In the genomic region with DNA sequence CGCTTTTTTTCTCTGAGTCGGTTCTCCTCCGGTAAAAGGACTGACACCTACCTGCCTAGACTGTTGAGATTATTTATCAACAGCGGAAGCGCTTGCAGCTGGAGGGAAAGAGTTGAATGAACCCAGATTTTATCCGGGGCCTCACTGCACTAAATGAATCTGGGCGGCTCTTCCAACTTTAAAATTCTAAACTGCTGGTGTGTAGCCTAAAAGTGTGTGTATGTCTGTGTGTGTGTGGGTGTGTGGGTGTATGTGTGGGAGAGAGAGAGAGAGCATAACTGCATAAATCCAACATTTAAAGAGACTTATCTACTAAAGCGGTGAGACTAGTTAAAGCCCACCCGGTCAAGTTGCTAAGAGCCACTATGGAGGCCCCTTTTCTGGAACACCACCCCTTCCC, we compare ENCODE assay signal across 8 mouse cellular contexts. TPM values are rescaled to one million over a fixed set of nuclear protein-coding genes. Genes with fewer than 3 reads are reported as not detected.
DNase-seq lines count a peak whose midpoint lies in the region; ATAC-seq and TF ChIP-seq lines count a peak whose summit lies in the region.

No protein-coding gene starts in this region.

- intact Hi-C loops in left cerebral cortex, postnatal 4 days (cut with DNase I): no loop called here

- H3K4me1 ChIP-seq in kidney, adult 2 months (ENCODE audit: control insufficient read depth, insufficient read depth, low read length): peaks cover 2% of the 10 kb centered on the region; the same call in 1 of the 2 replicates
- H3K4me1 ChIP-seq in G1E (ENCODE audit: insufficient read depth, low read depth, low read length): peaks cover 27% of the 10 kb centered on the region
- peaks cover 21% of the 10 kb centered on the region for H3K4me1 ChIP-seq in forebrain, embryonic 16.5 days (replicated peaks; ENCODE audit: control insufficient read depth, insufficient read depth, low read length)

- no peak for DNase-seq in kidney, adult 2 months
- DNase-seq in kidney, postnatal 10 days: no peak
- DNase-seq in G1E (ENCODE audit: low spot score): no peak
- DNase-seq in lung, postnatal 10 days: peak; percentile 5
- no peak for DNase-seq in ovary, postnatal 36 days (ENCODE audit: low spot score)
- no peak for DNase-seq in left cerebral cortex, postnatal 4 days

- no peaks in the 10 kb centered on the region for H3K36me3 ChIP-seq in kidney, adult 2 months (ENCODE audit: control insufficient read depth, insufficient read depth, low read length)
- H3K36me3 ChIP-seq in G1E (replicated peaks): peaks cover 8% of the 10 kb centered on the region
- no peaks in the 10 kb centered on the region for H3K36me3 ChIP-seq in forebrain, embryonic 16.5 days (ENCODE audit: control insufficient read depth, insufficient read depth)

- H3K4me3 ChIP-seq in kidney, adult 2 months (ENCODE audit: insufficient read depth, low read depth, low read length): peak overlapping the region; percentile 67
- peak overlapping the region; percentile 89 for H3K4me3 ChIP-seq in G1E (ENCODE audit: low read depth, low read length)
- peak overlapping the region; percentile 65 for H3K4me3 ChIP-seq in forebrain, embryonic 16.5 days (replicated peaks; ENCODE audit: low read length)

- 22% methylated on average over 9 of the region's 9 CpGs for WGBS in kidney, adult 2 months
- 23% methylated on average over 9 of the region's 9 CpGs for WGBS in forebrain, embryonic 16.5 days

- ATAC-seq in G1E (ENCODE audit: extremely low read depth, insufficient number of reproducible peaks, low FRiP score, poor library complexity, severe bottlenecking): no peak
- no peak; the same call in 1 of the 2 replicates for ATAC-seq in forebrain, embryonic 16.5 days
- ATAC-seq in megakaryocyte progenitor cell, adult 5-6 weeks (replicated peaks; ENCODE audit: poor library complexity): no peak

- H3K4me2 ChIP-seq in forebrain, embryonic 16.5 days (ENCODE audit: low read length): peak overlapping the region; percentile 74

- H3K27me3 ChIP-seq in kidney, adult 2 months (replicated peaks; ENCODE audit: control insufficient read depth, insufficient read depth, low read length): no peaks in the 10 kb centered on the region
- no peaks in the 10 kb centered on the region; the same call in none of the 2 replicates for H3K27me3 ChIP-seq in G1E (ENCODE audit: insufficient read depth, low read length)
- H3K27me3 ChIP-seq in forebrain, embryonic 16.5 days (replicated peaks; ENCODE audit: control insufficient read depth, insufficient read depth, low read length): no peaks in the 10 kb centered on the region

- peak overlapping the region; percentile 74 for H3K9ac ChIP-seq in forebrain, embryonic 16.5 days (replicated peaks; ENCODE audit: low read depth, low read length)

- no peak for TF ChIP-seq CTCF in kidney, adult 2 months (conservative IDR thresholded peaks at IDR 0.05; ENCODE audit: insufficient read depth, insufficient read length, low read depth, low read length)
- no peak for TF ChIP-seq CTCF in G1E (IDR thresholded peaks at IDR 0.05; ENCODE audit: low read depth, low read length)

- no peak for TF ChIP-seq POLR2A in kidney, adult 2 months (IDR thresholded peaks at IDR 0.05; ENCODE audit: low read depth, low read length)

- no peaks in the 10 kb centered on the region for H3K9me3 ChIP-seq in G1E (replicated peaks)
- H3K9me3 ChIP-seq in forebrain, embryonic 16.5 days (ENCODE audit: control insufficient read depth, low read length): no peaks in the 10 kb centered on the region

- H3K27ac ChIP-seq in kidney, adult 2 months (ENCODE audit: insufficient read depth, low read depth, low read length): peak overlapping the region; percentile 81
- 0 out of 2 replicates have a peak overlapping the region, but pooled peaks have one; percentile 61 for H3K27ac ChIP-seq in forebrain, embryonic 16.5 days (ENCODE audit: low read length)

RNA-seq across cellular contexts. Expression of a gene that starts 0.7 kb away (rescaled TPM):
- polyA plus RNA-seq in kidney, adult 2 months (2012; rRNA removed): 15.1 and 16.0 TPM in 2 replicates
- 16.5 and 17.2 TPM in 2 replicates for total RNA-seq in G1E (2014; fragmentation: Nextera tagmentation)
- total RNA-seq in G1E (2017): 1.5 and 2.3 TPM in 2 replicates
- 18.3 and 18.5 TPM in 2 replicates for polyA plus RNA-seq in G1E (2012)
- 22.0 and 28.3 TPM in 2 replicates for polyA plus RNA-seq in forebrain, embryonic 16.5 days (2015; fragmentation: Nextera tagmentation; extraction: Ambion mirVana)
- 24.5 and 27.3 TPM in 2 replicates for total RNA-seq in megakaryocyte progenitor cell, adult 5-6 weeks (2015)
- 11.1 and 17.6 TPM in 2 replicates for total RNA-seq in megakaryocyte progenitor cell, adult 5-6 weeks (2017)
- 10 to 100 TPM; 47.5 to 51.0 TPM for total RNA-seq in left cerebral cortex, postnatal 4 days (2021)

RNA-seq across cellular contexts. Expression of a gene that starts 44.0 kb away (rescaled TPM):
- polyA plus RNA-seq in kidney, adult 2 months (2012; rRNA removed): 2.1 and 2.3 TPM in 2 replicates
- total RNA-seq in G1E (2014; fragmentation: Nextera tagmentation) (not detected in 2 replicates), G1E (2017) (0.22 TPM in 1 of 2 replicates, not detected in the other)
- polyA plus RNA-seq in G1E (2012): not detected in 2 replicates
- polyA plus RNA-seq in forebrain, embryonic 16.5 days (2015; fragmentation: Nextera tagmentation; extraction: Ambion mirVana): 1.2 and 2.3 TPM in 2 replicates
- not detected in 2 replicates for total RNA-seq in megakaryocyte progenitor cell, adult 5-6 weeks (2015)
- total RNA-seq in megakaryocyte progenitor cell, adult 5-6 weeks (2017): not detected in 2 replicates
- 1 to 10 TPM; 3.4 TPM for total RNA-seq in left cerebral cortex, postnatal 4 days (2021)
